Mouse (Mus musculus): Measurements from ENCODE around the gene Col26a1.

- TF ChIP-seq KAT2A (IDR thresholded peaks at IDR 0.05; ENCODE audit: insufficient replicate concordance, low read length) (no peak), CTCF (conservative IDR thresholded peaks at IDR 0.05 in 1 of 2, IDR thresholded peaks at IDR 0.05 in 1 of 2; ENCODE audit: low read depth in 2 of 2, low read length in 2 of 2) (no peak), EP300 (IDR thresholded peaks at IDR 0.05; ENCODE audit: low read length) (no peak), E2F4 (IDR thresholded peaks at IDR 0.05; ENCODE audit: insufficient replicate concordance, low read depth, low read length) (no peak), TCF12 (IDR thresholded peaks at IDR 0.05; ENCODE audit: low read depth, low read length) (no peak), ZC3H11A (IDR thresholded peaks at IDR 0.05; ENCODE audit: low read depth, low read length) (no peak), ZMIZ1 (IDR thresholded peaks at IDR 0.05; ENCODE audit: low read depth, low read length) (no peak), POLR2A (IDR thresholded peaks at IDR 0.05; ENCODE audit: low read depth, low read length) (no peak), RCOR1 (conservative IDR thresholded peaks at IDR 0.05; ENCODE audit: low read depth, low read length) (no peak)
Measured at GRCm38 (mm10) chr5:136907587-136907986, 24.6 kb upstream of the Col26a1 start.
